Mouse (Mus musculus) brain, embryonic 14.5 days (tissue): Measurements from ENCODE around the gene Tango2. TPM values are rescaled to one million over a fixed set of nuclear protein-coding genes. Genes with fewer than 3 reads are reported as not detected.

ENCODE experiments used
- DNase-seq: peaks from one replicate; pipeline ENCODE4 v3.0.0-alpha.2; 2011; ENCODE audit warnings: low read depth
- CTCF ChIP-seq: fragments of 200-500 bp; IDR thresholded peaks from 2 replicates; pipeline ENCODE4 v1.5.1; 2012; ENCODE audit warnings: inconsistent platforms, mild to moderate bottlenecking, moderate library complexity, borderline replicate concordance; ENCODE audit not compliant: insufficient read depth, insufficient read length; ENCODE audit errors: extremely low read depth
- POLR2A ChIP-seq: fragments of 200-500 bp; IDR thresholded peaks from 2 replicates; pipeline ENCODE4 v1.6.1; 2012; ENCODE audit warnings: mild to moderate bottlenecking, inconsistent platforms, borderline replicate concordance; ENCODE audit not compliant: poor library complexity, insufficient read depth, insufficient read length, severe bottlenecking; ENCODE audit errors: extremely low read depth
- polyA plus RNA-seq: library from polyadenylated mRNA; depleted of rRNA; stranded (reverse); fragments of >200 nt; gene quantifications from 2 replicates; pipeline ENCODE4 v1.2.3, GENCODE M21; 2012

The Tango2 gene
- polyA plus RNA-seq, 1 experiment: 69.4 TPM

GRCm38 (mm10) chr16:18390399-18390798 is 42.5 kb upstream of the Tango2 start:
- no peak for TF ChIP-seq POLR2A
- TF ChIP-seq CTCF: no peak

GRCm38 (mm10) chr16:18388583-18389435 is 40.9 kb upstream of the Tango2 start:
- TF ChIP-seq CTCF (no peak), POLR2A (no peak)
- no peak for DNase-seq

More at GRCm38 (mm10) chr16:18390399-18390798, 42.5 kb upstream of the Tango2 start:
- no peak for DNase-seq

- TF ChIP-seq POLR2A: no peak
- TF ChIP-seq CTCF: no peak
- peak; percentile 49 for DNase-seq
These were observed 40.0 kb upstream of the Tango2 start for GRCm38 (mm10) chr16:18387704-18388582.

GRCm38 (mm10) chr16:18386972-18387371 is 39.1 kb upstream of the Tango2 start:
- DNase-seq: no peak
- TF ChIP-seq CTCF: no peak
- TF ChIP-seq POLR2A: no peak

GRCm38 (mm10) chr16:18386451-18386850 is 38.5 kb upstream of the Tango2 start:
- peak; percentile 66 for DNase-seq
- TF ChIP-seq POLR2A (no peak), CTCF (no peak)

- no peak for TF ChIP-seq CTCF
- no peak for TF ChIP-seq POLR2A
These were observed 37.5 kb upstream of the Tango2 start for GRCm38 (mm10) chr16:18385411-18385810.

GRCm38 (mm10) chr16:18384659-18385058 is 36.8 kb upstream of the Tango2 start:
- TF ChIP-seq CTCF: no peak
- TF ChIP-seq POLR2A: no peak
- no peak for DNase-seq

More at GRCm38 (mm10) chr16:18385411-18385810, 37.5 kb upstream of the Tango2 start:
- no peak for DNase-seq

- peak; percentile 63 for DNase-seq
- no peak for TF ChIP-seq POLR2A
- no peak for TF ChIP-seq CTCF
These were observed 36.3 kb upstream of the Tango2 start for GRCm38 (mm10) chr16:18384211-18384610.

- no peak for TF ChIP-seq POLR2A
- TF ChIP-seq CTCF: no peak
- DNase-seq: no peak
These were observed 35.9 kb upstream of the Tango2 start for GRCm38 (mm10) chr16:18383756-18384155.

- no peak for DNase-seq
- TF ChIP-seq CTCF (no peak), POLR2A (no peak)
These were observed 35.3 kb upstream of the Tango2 start for GRCm38 (mm10) chr16:18383045-18383726.

GRCm38 (mm10) chr16:18381621-18382258 is 33.8 kb upstream of the Tango2 start:
- DNase-seq: peak; percentile 94
- no peak for TF ChIP-seq POLR2A
- no peak for TF ChIP-seq CTCF

GRCm38 (mm10) chr16:18380495-18381063 is 32.7 kb upstream of the Tango2 start:
- DNase-seq: peak; percentile 96

GRCm38 (mm10) chr16:18379338-18380001 is 31.6 kb upstream of the Tango2 start:
- peak; percentile 42 for DNase-seq
- TF ChIP-seq CTCF: no peak
- TF ChIP-seq POLR2A: no peak

More at GRCm38 (mm10) chr16:18380495-18381063, 32.7 kb upstream of the Tango2 start:
- no peak for TF ChIP-seq POLR2A
- no peak for TF ChIP-seq CTCF
